Mouse (Mus musculus) cortical plate, adult 2 months (tissue): Measurements from ENCODE around the gene Nxph4.

ENCODE experiments used
- CTCF ChIP-seq: fragments of 200-500 bp; IDR thresholded peaks from 2 replicates; pipeline ENCODE4 v1.5.1; 2011; ENCODE audit warnings: mild to moderate bottlenecking, control low read depth, low read length; ENCODE audit not compliant: insufficient read depth; ENCODE audit errors: extremely low read depth
- POLR2A ChIP-seq: fragments of 200-500 bp; IDR thresholded peaks from 2 replicates; pipeline ENCODE4 v1.6.1; 2011; ENCODE audit warnings: mild to moderate bottlenecking, low read length, control low read depth; ENCODE audit not compliant: insufficient read depth; ENCODE audit errors: extremely low read depth

DNA sequence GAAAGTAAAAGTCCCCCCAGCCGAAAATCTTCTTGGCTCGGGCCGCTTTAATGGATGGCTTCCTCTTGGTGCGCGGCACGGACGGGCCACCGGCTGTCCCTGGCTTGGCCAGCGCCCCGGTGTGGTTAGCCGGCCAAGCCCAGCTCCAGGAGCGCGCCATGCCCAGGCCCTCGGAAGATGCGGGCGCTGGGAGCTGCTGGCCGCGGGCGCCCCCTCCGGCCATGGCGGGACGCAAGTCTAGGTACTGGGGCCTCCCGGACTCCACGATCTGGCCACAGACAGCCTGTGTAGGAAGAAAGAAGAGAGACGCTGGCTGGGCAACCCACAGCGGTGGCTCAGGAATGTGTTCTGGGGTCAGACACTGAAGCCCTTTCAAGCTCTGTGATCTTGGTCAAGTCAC lies 7.7 kb downstream of the Nxph4 start:
- TF ChIP-seq POLR2A (no peak), CTCF (no peak)
